Mouse (Mus musculus) embryonic facial prominence, embryonic 15.5 days (tissue): ENCODE data around the gene Bet1l. TPM values are rescaled to one million over a fixed set of nuclear protein-coding genes. Genes with fewer than 3 reads are reported as not detected.

ENCODE experiments used
- ATAC-seq: fragments of 200-750 bp; cut with Nextera tagmentation; 2 replicates; pipeline ENCODE4 v1.8.0; 2017; ENCODE audit warnings: low read depth, moderate TSS enrichment; ENCODE audit not compliant: insufficient number of reproducible peaks, low FRiP score, low TSS enrichment
- H3K27ac ChIP-seq: fragments of 300-500 bp; sonication (generic); replicated peaks from 2 replicates; pipeline ENCODE4 v1.5.1; 2015; ENCODE audit warnings: mild to moderate bottlenecking, inconsistent platforms
- H3K27me3 ChIP-seq: fragments of 300-500 bp; sonication (generic); 2 replicates; pipeline ENCODE4 v1.6.1; 2015; ENCODE audit warnings: inconsistent platforms
- H3K36me3 ChIP-seq: fragments of 300-500 bp; sonication (generic); 2 replicates; pipeline ENCODE4 v1.6.1; 2015; ENCODE audit warnings: mild to moderate bottlenecking, inconsistent platforms
- H3K4me1 ChIP-seq: fragments of 300-500 bp; sonication (generic); 2 replicates; pipeline ENCODE4 v1.6.1; 2015; ENCODE audit warnings: inconsistent platforms
- H3K4me2 ChIP-seq: fragments of 300-500 bp; sonication (generic); replicated peaks from 2 replicates; pipeline ENCODE4 v1.6.1; 2015; ENCODE audit warnings: mild to moderate bottlenecking, inconsistent platforms
- H3K4me3 ChIP-seq: fragments of 300-500 bp; sonication (generic); replicated peaks from 2 replicates; pipeline ENCODE4 v1.5.1; 2015; ENCODE audit warnings: mild to moderate bottlenecking, inconsistent platforms
- H3K9ac ChIP-seq: fragments of 300-500 bp; sonication (generic); 2 replicates; pipeline ENCODE4 v1.6.1; 2015; ENCODE audit warnings: inconsistent platforms
- H3K9me3 ChIP-seq: fragments of 300-500 bp; sonication (generic); replicated peaks from 2 replicates; pipeline ENCODE4 v1.6.1; 2016; ENCODE audit warnings: inconsistent platforms
- WGBS: fragments of 180-500 bp; shearing (Covaris S2); methylation state at CpG from one replicate; pipeline ENCODE4 v1.1.7; 2015; 5-methylcytosine and 5-hydroxymethylcytosine counted together
- polyA plus RNA-seq: library from polyadenylated mRNA; unstranded; fragments of >200 nt; fragmentation: Nextera tagmentation; extraction: Ambion mirVana; gene quantifications from 2 replicates; pipeline ENCODE4 v1.2.1, GENCODE M21; 2015

The Bet1l gene
- polyA plus RNA-seq, 1 experiment from 2014 or later = 64.2 TPM

DNA sequence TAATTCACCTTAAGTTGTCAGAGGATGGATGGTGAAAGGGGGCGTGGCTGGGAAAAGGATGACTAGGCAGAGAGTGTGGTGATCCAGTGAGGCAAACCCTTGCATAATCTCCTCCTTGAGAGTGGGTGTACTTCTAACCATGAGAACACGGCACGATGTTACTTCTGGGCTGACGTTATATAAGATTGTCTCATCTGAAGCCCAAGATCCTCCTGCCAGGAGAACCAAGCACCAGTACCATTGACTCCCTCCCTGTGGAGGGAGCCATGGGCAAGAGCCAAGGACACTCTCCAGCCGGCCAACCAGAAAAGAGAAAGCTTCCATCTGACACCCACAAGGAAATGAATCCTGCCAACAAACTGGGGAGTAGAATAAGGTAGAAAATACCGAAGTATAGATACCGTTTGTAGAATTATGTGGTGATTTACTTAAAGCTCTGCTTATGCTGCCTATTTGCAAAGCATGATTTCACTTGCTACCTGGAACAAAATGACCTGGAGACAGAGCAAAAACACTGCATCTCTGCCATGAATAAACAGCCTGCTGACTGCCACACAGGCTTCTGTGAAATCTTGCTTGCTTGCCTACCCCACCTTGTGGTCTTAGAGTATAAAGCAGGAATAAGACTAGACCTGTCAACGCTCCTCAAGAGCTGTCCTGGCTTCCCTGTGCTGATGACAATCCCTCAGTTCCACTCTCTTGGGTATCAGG lies 29.1 kb downstream of the Bet1l start:
- 33% methylated on average over 8 of the region's 8 CpGs for WGBS
- no peak overlapping the region for H3K4me3 ChIP-seq
- no peak overlapping the region for H3K27ac ChIP-seq
- H3K27me3 ChIP-seq = no peaks in the 10 kb centered on the region
- H3K36me3 ChIP-seq = no peaks in the 10 kb centered on the region
- H3K9ac ChIP-seq = no peak overlapping the region
- H3K4me2 ChIP-seq = no peak overlapping the region
- no peak for ATAC-seq
- H3K9me3 ChIP-seq = no peaks in the 10 kb centered on the region
- no peaks in the 10 kb centered on the region for H3K4me1 ChIP-seq

DNA sequence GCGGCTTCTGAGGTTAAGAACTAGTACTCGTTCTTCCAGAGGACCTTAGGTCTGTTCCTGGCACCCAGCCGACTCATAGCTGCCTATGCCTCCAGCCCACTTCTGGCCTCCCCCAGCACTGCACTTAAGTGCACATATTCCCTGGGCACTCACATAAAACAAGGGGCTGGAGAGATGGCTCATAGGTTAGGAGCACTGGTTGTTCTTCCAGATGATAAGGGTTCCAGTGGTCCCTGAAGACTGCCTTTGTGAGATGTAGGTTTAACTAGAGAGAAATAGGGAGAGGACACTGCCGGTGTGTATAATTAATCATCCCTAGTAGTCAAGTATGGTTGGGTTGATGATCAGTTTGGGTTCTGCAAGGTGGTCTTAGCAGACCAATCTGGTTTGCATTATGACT lies 34.6 kb downstream of the Bet1l start:
- H3K9ac ChIP-seq = no peak overlapping the region
- ATAC-seq = no peak
- no peaks in the 10 kb centered on the region for H3K9me3 ChIP-seq
- no peaks in the 10 kb centered on the region for H3K27me3 ChIP-seq
- WGBS = 89% methylated on average over 4 of the region's 4 CpGs
- no peak overlapping the region for H3K27ac ChIP-seq
- H3K4me3 ChIP-seq = no peak overlapping the region
- H3K4me2 ChIP-seq = no peak overlapping the region
- no peaks in the 10 kb centered on the region for H3K4me1 ChIP-seq
- H3K36me3 ChIP-seq = no peaks in the 10 kb centered on the region

DNA sequence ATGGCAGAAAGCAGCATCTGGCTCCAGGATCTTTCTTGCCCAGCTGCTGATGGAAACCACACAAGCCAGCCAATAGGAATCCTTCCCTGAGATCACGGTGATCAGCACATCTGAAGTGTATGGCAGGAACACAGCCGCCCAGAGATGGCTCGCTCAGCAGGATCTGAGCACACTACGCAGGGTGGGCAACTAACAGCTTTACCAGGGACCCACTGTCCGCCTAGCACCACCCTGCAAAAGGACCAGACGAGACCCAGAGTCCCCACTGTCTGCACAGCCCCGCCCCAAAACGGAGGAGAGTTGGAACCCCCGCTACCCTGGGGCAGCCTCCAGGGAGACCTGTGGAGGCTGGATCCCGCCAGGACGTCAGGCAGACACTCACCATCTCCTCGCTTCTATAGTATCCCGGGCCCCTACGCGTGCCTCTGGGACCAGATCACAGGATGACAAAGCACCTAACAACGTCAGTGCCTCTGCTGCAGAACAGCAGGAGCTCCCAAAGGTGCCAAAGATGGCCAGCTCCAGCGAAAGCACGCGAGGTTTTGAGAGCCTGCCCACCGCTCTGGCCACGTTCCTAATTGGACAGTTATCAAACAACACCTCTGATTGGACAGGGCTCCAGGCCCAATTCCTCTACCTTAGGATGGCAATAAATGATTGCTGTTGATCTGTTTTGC lies 35.6 kb downstream of the Bet1l start, which contains the start of gene Zfp941:
Zfp941 (minus strand) TSS at position 526 of the 677 bp plus-strand sequence.
- Histone ChIP-seq H3K4me3 (peak within 1 kb of the TSS; percentile 45), H3K4me1 (no peaks in the 10 kb centered on the region), H3K4me2 (peak within 1 kb of the TSS; percentile 65), H3K9me3 (no peaks in the 10 kb centered on the region), H3K27me3 (no peaks in the 10 kb centered on the region), H3K9ac (no peak within 1 kb of the TSS), H3K27ac (no peak within 1 kb of the TSS), H3K36me3 (no peaks in the 10 kb centered on the region)
- 2% methylated on average over 21 of the region's 21 CpGs for WGBS
- ATAC-seq = 0 out of 2 replicates have a peak, but pooled peaks have one; percentile 43

DNA sequence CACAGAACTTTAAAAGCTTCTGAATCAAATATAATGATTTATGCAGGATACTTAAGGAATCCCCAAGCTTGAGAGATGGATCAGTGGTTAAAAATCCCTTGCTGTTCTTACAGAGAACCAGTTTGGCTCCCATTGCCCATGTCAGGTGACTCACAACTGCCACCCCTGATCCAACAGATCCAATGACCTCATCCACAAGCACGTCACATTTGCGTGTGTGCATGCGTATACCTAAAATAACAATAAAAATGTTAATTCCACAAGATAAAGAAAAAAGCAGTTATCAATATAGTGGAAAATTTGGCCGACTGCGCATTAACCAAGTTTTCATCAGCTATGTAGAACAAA lies 36.1 kb downstream of the Bet1l start:
- no peaks in the 10 kb centered on the region for H3K4me1 ChIP-seq
- no peaks in the 10 kb centered on the region for H3K27me3 ChIP-seq
- no peaks in the 10 kb centered on the region for H3K9me3 ChIP-seq
- ATAC-seq = no peak
- no peak overlapping the region for H3K27ac ChIP-seq
- H3K9ac ChIP-seq = no peak overlapping the region
- peak overlapping the region; percentile 65 for H3K4me2 ChIP-seq
- peak overlapping the region; percentile 45 for H3K4me3 ChIP-seq
- no peaks in the 10 kb centered on the region for H3K36me3 ChIP-seq
- 35% methylated on average over 5 of the region's 5 CpGs for WGBS

DNA sequence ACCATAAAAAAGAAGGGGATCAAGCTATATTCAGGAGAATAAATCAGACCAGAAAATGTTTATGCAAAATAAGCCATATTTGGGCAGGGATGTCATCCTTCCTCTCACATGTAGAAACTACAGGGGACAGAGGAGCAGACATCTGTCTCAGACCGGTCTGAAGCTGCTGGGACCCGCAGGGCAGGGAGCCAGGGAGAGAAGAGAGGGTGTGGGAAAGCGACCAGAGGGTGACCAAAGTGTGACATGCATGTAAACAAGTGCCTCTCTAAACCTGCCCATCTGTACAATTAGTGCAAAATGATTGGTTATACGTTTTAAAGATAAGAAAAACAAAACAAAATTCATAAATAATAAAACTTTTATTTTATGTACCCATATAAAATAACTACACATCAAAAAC lies 37.2 kb downstream of the Bet1l start:
- H3K27me3 ChIP-seq = no peaks in the 10 kb centered on the region
- H3K4me1 ChIP-seq = no peaks in the 10 kb centered on the region
- H3K4me3 ChIP-seq = no peak overlapping the region
- 72% methylated on average over 4 of the region's 4 CpGs for WGBS
- ATAC-seq = no peak
- H3K4me2 ChIP-seq = no peak overlapping the region
- no peaks in the 10 kb centered on the region for H3K36me3 ChIP-seq
- H3K27ac ChIP-seq = no peak overlapping the region
- H3K9me3 ChIP-seq = no peaks in the 10 kb centered on the region
- no peak overlapping the region for H3K9ac ChIP-seq

DNA sequence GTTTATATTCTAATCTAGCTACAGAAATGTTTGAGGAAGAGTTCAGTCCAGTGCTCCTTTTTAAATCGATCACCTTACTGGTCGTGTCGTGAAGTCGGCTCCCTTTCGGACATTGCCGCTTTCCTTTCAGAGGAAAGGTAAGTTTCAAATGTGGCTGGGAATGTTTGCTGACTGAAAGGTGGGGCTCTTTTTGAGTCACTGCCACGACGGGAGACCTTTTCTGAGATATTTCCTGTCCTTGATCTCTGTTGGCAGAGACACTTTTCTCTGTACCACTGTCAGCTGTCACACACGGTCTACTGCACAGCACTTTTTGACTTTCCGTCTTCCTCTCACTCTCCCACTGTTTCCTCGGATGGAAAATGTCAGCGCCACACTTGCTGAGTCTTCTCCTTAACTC lies 44.5 kb downstream of the Bet1l start:
- ATAC-seq = no peak
- WGBS = 91% methylated on average over 12 of the region's 12 CpGs

DNA sequence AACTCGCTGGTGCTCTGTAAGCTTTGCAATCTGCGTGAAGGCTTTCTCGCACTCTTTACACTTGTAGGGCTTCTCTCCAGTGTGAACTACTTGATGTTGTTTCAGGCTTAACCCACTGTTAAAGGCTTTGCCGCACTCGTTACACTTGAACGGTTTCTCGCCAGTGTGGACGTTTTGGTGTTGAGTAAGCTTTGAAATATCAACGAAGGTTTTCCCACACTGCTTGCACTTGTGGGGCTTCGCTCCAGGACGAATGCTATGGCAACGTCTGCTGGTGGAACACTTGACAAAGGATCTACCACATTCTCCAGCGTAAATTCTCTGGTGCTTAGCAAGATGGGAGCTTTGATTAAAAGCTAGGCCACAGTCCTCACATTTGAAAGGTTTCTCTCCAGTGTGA lies 45.7 kb downstream of the Bet1l start:
- Histone ChIP-seq H3K9ac (no peak overlapping the region), H3K9me3 (no peaks in the 10 kb centered on the region), H3K27me3 (no peaks in the 10 kb centered on the region), H3K4me2 (no peak overlapping the region), H3K27ac (no peak overlapping the region), H3K4me1 (no peaks in the 10 kb centered on the region), H3K36me3 (no peaks in the 10 kb centered on the region), H3K4me3 (no peak overlapping the region)
- 88% methylated on average over 13 of the region's 13 CpGs for WGBS
- ATAC-seq = no peak

More for the DNA sequence above, 44.5 kb downstream of the Bet1l start:
- Histone ChIP-seq H3K27ac (no peak overlapping the region), H3K4me3 (no peak overlapping the region), H3K9me3 (no peaks in the 10 kb centered on the region), H3K4me2 (no peak overlapping the region), H3K36me3 (no peaks in the 10 kb centered on the region), H3K9ac (no peak overlapping the region), H3K27me3 (no peaks in the 10 kb centered on the region), H3K4me1 (no peaks in the 10 kb centered on the region)

DNA sequence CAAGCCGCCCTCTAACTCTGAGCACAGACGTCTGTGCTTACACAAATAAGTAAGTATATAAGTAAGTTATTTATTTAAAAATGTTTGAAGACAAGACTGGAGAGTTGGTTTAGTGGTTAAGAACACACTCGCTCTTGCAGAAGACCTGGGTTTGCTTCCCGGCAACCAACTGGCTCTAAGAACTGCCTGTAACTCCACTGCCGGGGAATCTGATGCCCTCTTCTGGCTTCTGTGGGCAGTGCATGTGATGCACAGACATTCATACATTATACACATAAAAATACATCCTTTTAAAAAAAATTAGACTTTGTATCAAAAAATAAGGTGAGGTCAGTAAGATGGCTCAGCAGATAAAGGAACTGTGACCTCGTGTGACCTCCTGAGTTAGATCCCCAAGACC lies 46.9 kb downstream of the Bet1l start:
- no peak overlapping the region for H3K4me3 ChIP-seq
- H3K4me2 ChIP-seq = no peak overlapping the region
- no peaks in the 10 kb centered on the region for H3K27me3 ChIP-seq
- no peaks in the 10 kb centered on the region for H3K4me1 ChIP-seq
- H3K36me3 ChIP-seq = no peaks in the 10 kb centered on the region
- no peaks in the 10 kb centered on the region for H3K9me3 ChIP-seq
- ATAC-seq = no peak
- H3K27ac ChIP-seq = no peak overlapping the region
- WGBS = 90% methylated on average over 6 of the region's 6 CpGs
- H3K9ac ChIP-seq = no peak overlapping the region

DNA sequence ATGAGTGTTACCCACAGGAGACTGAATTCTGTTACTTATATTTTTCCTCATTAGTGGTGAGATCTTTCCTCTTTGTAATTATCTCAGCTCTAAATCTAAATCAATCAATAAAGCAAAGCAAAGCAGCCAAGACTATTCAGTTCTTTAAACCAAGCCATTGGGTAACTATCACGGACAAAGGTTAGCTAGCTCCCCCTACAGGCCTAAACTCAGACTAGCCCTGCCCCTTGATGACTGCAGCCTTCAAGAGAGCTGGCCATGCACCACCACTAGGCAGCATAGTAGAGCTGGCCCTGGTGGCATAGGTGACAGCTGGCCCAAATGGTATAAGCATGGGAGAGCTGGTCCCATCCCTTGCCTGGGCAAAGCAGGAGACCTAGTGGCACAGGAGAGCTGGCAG lies 51.7 kb downstream of the Bet1l start:
- Histone ChIP-seq H3K4me2 (no peak overlapping the region), H3K4me1 (no peaks in the 10 kb centered on the region), H3K27me3 (no peaks in the 10 kb centered on the region), H3K27ac (no peak overlapping the region), H3K4me3 (no peak overlapping the region), H3K9ac (no peak overlapping the region), H3K9me3 (no peaks in the 10 kb centered on the region), H3K36me3 (no peaks in the 10 kb centered on the region)
- WGBS = 21% methylated on average over 1 of the region's 1 CpGs
- no peak for ATAC-seq

Other genes with a start within 250 kb of the Bet1l start
- not detected in 2 replicates for gene Olfr61, start 228.6 kb downstream of the Bet1l start, polyA plus RNA-seq
- gene Olfr53, start 211.1 kb downstream of the Bet1l start, polyA plus RNA-seq = not detected in 2 replicates
- not detected in 2 replicates for gene Olfr539, start 197.6 kb downstream of the Bet1l start, polyA plus RNA-seq
- not detected in 2 replicates for gene Olfr45, start 175.6 kb downstream of the Bet1l start, polyA plus RNA-seq
- gene Olfr541, start 160.3 kb downstream of the Bet1l start, polyA plus RNA-seq = not detected in 2 replicates
- gene Cyp2e1, start 93.8 kb downstream of the Bet1l start, polyA plus RNA-seq = not detected in 2 replicates
- gene Syce1, start 69.7 kb downstream of the Bet1l start, polyA plus RNA-seq = 0.19 TPM in 1 of 2 replicates, not detected in the other
- 0.56 and 0.87 TPM in 2 replicates for gene Zfp941, start 35.4 kb downstream of the Bet1l start, polyA plus RNA-seq
- 38.8 and 42.6 TPM in 2 replicates for gene Urah, start 22.6 kb downstream of the Bet1l start, polyA plus RNA-seq
- 2.3 and 8.5 TPM in 2 replicates for gene Scgb1c1, start 12.0 kb downstream of the Bet1l start, polyA plus RNA-seq
- 0.20 and 0.48 TPM in 2 replicates for gene Odf3, start 9.8 kb downstream of the Bet1l start, polyA plus RNA-seq
- gene Gm45785, start 1.2 kb downstream of the Bet1l start, polyA plus RNA-seq = not detected in 2 replicates
- gene Ric8a, start 620 bp downstream of the Bet1l start, polyA plus RNA-seq = 78.8 and 86.1 TPM in 2 replicates
- gene Psmd13, start 24.4 kb upstream of the Bet1l start, polyA plus RNA-seq = 206 and 209 TPM in 2 replicates
- 25.1 and 27.4 TPM in 2 replicates for gene Sirt3, start 24.7 kb upstream of the Bet1l start, polyA plus RNA-seq
- gene Cox8b, start 42.9 kb upstream of the Bet1l start, polyA plus RNA-seq = 23.3 and 34.9 TPM in 2 replicates
- 0.07 and 0.25 TPM in 2 replicates for gene Nlrp6, start 63.3 kb upstream of the Bet1l start, polyA plus RNA-seq
- 26.3 and 29.0 TPM in 2 replicates for gene Pgghg, start 83.8 kb upstream of the Bet1l start, polyA plus RNA-seq
- gene Ifitm5, start 92.7 kb upstream of the Bet1l start, polyA plus RNA-seq = 110 and 112 TPM in 2 replicates
- 0.96 TPM in 1 of 2 replicates, not detected in the other for gene Gm45717, start 98.4 kb upstream of the Bet1l start, polyA plus RNA-seq
- 1,542 and 1,589 TPM in 2 replicates for gene Ifitm2, start 98.4 kb upstream of the Bet1l start, polyA plus RNA-seq
- 126 and 137 TPM in 2 replicates for gene Ifitm1, start 109.6 kb upstream of the Bet1l start, polyA plus RNA-seq
- gene Ifitm3, start 153.2 kb upstream of the Bet1l start, polyA plus RNA-seq = 197 and 204 TPM in 2 replicates
- gene Ifitm6, start 160.3 kb upstream of the Bet1l start, polyA plus RNA-seq = 2.7 and 2.8 TPM in 2 replicates
- not detected in 2 replicates for gene Gm17387, start 171.6 kb upstream of the Bet1l start, polyA plus RNA-seq
- 12.0 and 15.1 TPM in 2 replicates for gene B4galnt4, start 203.5 kb upstream of the Bet1l start, polyA plus RNA-seq
- gene Pkp3, start 220.6 kb upstream of the Bet1l start, polyA plus RNA-seq = 115 and 118 TPM in 2 replicates
- 6.1 and 6.8 TPM in 2 replicates for gene Sigirr, start 243.0 kb upstream of the Bet1l start, polyA plus RNA-seq